Mouse (Mus musculus) thymus, adult 2 months (tissue): ENCODE data around the gene Gm1123.

Experiments used
- CTCF ChIP-seq: fragments of 200-500 bp; IDR thresholded peaks from 2 replicates; pipeline ENCODE4 v1.5.1; 2012; ENCODE audit warnings: mild to moderate bottlenecking, control low read depth, low read length, moderate library complexity, borderline replicate concordance; ENCODE audit not compliant: control insufficient read depth, poor library complexity, insufficient read depth; ENCODE audit errors: extremely low read depth
- POLR2A ChIP-seq: fragments of 200-500 bp; IDR thresholded peaks from 2 replicates; pipeline ENCODE4 v1.6.1; 2012; ENCODE audit warnings: mild to moderate bottlenecking, low read length, control low read depth, moderate library complexity; ENCODE audit not compliant: control insufficient read depth, poor library complexity, insufficient read depth; ENCODE audit errors: extremely low read depth

- no peak for TF ChIP-seq POLR2A
- no peak for TF ChIP-seq CTCF
Observed at GRCm38 (mm10) chr9:99034111-99034510, 1.4 kb downstream of the Gm1123 start.
